8 mouse cellular contexts compared by ENCODE assay signal in the genomic region with DNA sequence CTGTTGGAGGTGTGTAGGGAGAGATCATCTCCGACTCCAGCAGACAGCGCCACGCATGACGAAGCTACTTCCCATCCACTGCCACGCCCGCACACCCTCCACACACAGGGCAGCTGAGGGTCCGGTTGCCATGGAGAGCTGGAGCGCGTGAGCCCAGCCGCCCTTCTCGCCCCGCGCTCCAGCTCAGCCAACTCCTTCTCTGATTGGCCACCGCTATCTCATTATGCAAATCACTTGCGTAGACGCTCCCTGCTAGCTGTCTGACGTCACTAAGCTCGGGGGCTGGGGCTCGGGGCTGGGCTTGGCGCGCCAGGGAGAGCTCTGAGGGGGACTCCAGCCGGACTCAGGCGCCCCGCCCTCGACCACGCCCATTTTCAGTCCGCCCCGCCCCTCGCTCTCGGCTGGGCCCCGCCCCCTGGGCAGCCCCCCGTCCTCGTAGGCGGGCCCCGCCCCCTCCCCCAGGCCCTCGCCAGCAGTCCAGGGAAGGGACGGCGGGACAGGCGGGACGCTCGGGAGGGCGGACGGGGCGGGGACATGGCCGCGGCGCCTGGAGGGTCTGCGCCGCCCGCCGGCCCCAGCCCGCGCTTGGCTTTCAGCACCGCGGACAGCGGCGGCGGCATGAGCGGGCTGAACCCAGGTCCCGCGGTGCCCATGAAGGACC. TPM values are rescaled to one million over a fixed set of nuclear protein-coding genes. Genes with fewer than 3 reads are reported as not detected.
DNase-seq lines count a peak whose midpoint lies in the region; ATAC-seq and TF ChIP-seq lines count a peak whose summit lies in the region.

A gene (plus strand): TSS at position 74 of the 661 bp plus-strand sequence.

- peaks cover 55% of the 10 kb centered on the region for H3K27me3 ChIP-seq in embryonic facial prominence, embryonic 10.5 days (replicated peaks; ENCODE audit: low read depth, poor library complexity, severe bottlenecking)
- H3K27me3 ChIP-seq in intestine, postnatal 0 days (replicated peaks; ENCODE audit: control insufficient read depth, insufficient read depth, low read length), result peaks cover 17% of the 10 kb centered on the region
- peaks cover 51% of the 10 kb centered on the region for H3K27me3 ChIP-seq in limb, embryonic 10.5 days (ENCODE audit: low read depth, poor library complexity, severe bottlenecking)
- peaks cover 51% of the 10 kb centered on the region for H3K27me3 ChIP-seq in midbrain, embryonic 12.5 days

- H3K36me3 ChIP-seq in embryonic facial prominence, embryonic 10.5 days (replicated peaks), result no peaks in the 10 kb centered on the region
- no peaks in the 10 kb centered on the region for H3K36me3 ChIP-seq in intestine, postnatal 0 days (ENCODE audit: control insufficient read depth, insufficient read depth)
- H3K36me3 ChIP-seq in limb, embryonic 10.5 days, result no peaks in the 10 kb centered on the region
- no peaks in the 10 kb centered on the region for H3K36me3 ChIP-seq in midbrain, embryonic 12.5 days

- H3K9ac ChIP-seq in intestine, postnatal 0 days (ENCODE audit: low read depth, low read length), result peak within 1 kb of the TSS; percentile 17; the same call in 1 of the 2 replicates
- peak within 1 kb of the TSS; percentile 59 for H3K9ac ChIP-seq in midbrain, embryonic 12.5 days (replicated peaks)

- H3K4me2 ChIP-seq in intestine, postnatal 0 days (replicated peaks; ENCODE audit: low read depth), result peak within 1 kb of the TSS; percentile 84
- peak within 1 kb of the TSS; percentile 71 for H3K4me2 ChIP-seq in midbrain, embryonic 12.5 days (replicated peaks)

- H3K27ac ChIP-seq in embryonic facial prominence, embryonic 10.5 days (replicated peaks), result peak within 1 kb of the TSS; percentile 62; the same call in 1 of the 2 replicates
- no peak within 1 kb of the TSS for H3K27ac ChIP-seq in intestine, postnatal 0 days (ENCODE audit: low read depth, low read length)
- H3K27ac ChIP-seq in limb, embryonic 10.5 days, result no peak within 1 kb of the TSS
- H3K27ac ChIP-seq in midbrain, embryonic 12.5 days (replicated peaks), result peak within 1 kb of the TSS; percentile 64

- peak within 1 kb of the TSS; percentile 53 for H3K4me3 ChIP-seq in embryonic facial prominence, embryonic 10.5 days
- peak within 1 kb of the TSS; percentile 42 for H3K4me3 ChIP-seq in intestine, postnatal 0 days (ENCODE audit: low read depth, low read length)
- peak within 1 kb of the TSS; percentile 49 for H3K4me3 ChIP-seq in limb, embryonic 10.5 days
- H3K4me3 ChIP-seq in midbrain, embryonic 12.5 days, result peak within 1 kb of the TSS; percentile 54

- 0 out of 2 replicates have a peak, but pooled peaks have one; percentile 3 for TF ChIP-seq CTCF in intestine, postnatal 0 days (IDR thresholded peaks at IDR 0.05; ENCODE audit: low read depth)

- H3K9me3 ChIP-seq in embryonic facial prominence, embryonic 10.5 days, result no peaks in the 10 kb centered on the region
- no peaks in the 10 kb centered on the region for H3K9me3 ChIP-seq in intestine, postnatal 0 days (ENCODE audit: control insufficient read depth)
- no peaks in the 10 kb centered on the region for H3K9me3 ChIP-seq in limb, embryonic 10.5 days (replicated peaks)
- no peaks in the 10 kb centered on the region for H3K9me3 ChIP-seq in midbrain, embryonic 12.5 days

- DNase-seq in adrenal gland, postnatal 25 days, result peak; percentile 90
- peak; percentile 100 for DNase-seq in embryonic facial prominence, embryonic 10.5 days (ENCODE audit: low spot score)
- peak; percentile 100 for DNase-seq in limb, embryonic 10.5 days (ENCODE audit: low spot score)
- peak; percentile 46 for DNase-seq in skeletal muscle tissue, adult 2 months (ENCODE audit: low read depth, low spot score)
- DNase-seq in adipocyte (ENCODE audit: low spot score), result no peak

- H3K4me1 ChIP-seq in embryonic facial prominence, embryonic 10.5 days, result peaks cover 17% of the 10 kb centered on the region
- 0 out of 2 replicates have a peak, but pooled peaks cover 5% of the 10 kb centered on the region for H3K4me1 ChIP-seq in intestine, postnatal 0 days (replicated peaks; ENCODE audit: control insufficient read depth, insufficient read depth, low read length)
- peaks cover 14% of the 10 kb centered on the region for H3K4me1 ChIP-seq in limb, embryonic 10.5 days
- peaks cover 13% of the 10 kb centered on the region for H3K4me1 ChIP-seq in midbrain, embryonic 12.5 days

- under 1% methylated on average over 61 of the region's 61 CpGs for WGBS in embryonic facial prominence, embryonic 10.5 days
- under 1% methylated on average over 42 of the region's 61 CpGs for WGBS in intestine, postnatal 0 days
- whole genome bisulfite sequencing in limb, embryonic 10.5 days, result under 1% methylated on average over 60 of the region's 61 CpGs
- WGBS in midbrain, embryonic 12.5 days, result under 1% methylated on average over 58 of the region's 61 CpGs

- peak; percentile 95 for ATAC-seq in granulocyte monocyte progenitor cell, adult 5-6 weeks (replicated peaks; ENCODE audit: poor library complexity, severe bottlenecking)
- ATAC-seq in intestine, postnatal 0 days, result peak; percentile 95
- peak; percentile 97 for ATAC-seq in midbrain, embryonic 12.5 days (ENCODE audit: low FRiP score, low read depth)

RNA-seq across cellular contexts. Expression of the gene that starts here (rescaled TPM):
- total RNA-seq in adrenal gland, postnatal 25 days (2021), result 4.0 and 5.3 TPM in 2 replicates
- polyA plus RNA-seq in embryonic facial prominence, embryonic 10.5 days (2016; fragmentation: Nextera tagmentation; extraction: Ambion mirVana), result 1.3 TPM in 2 replicates
- total RNA-seq in granulocyte monocyte progenitor cell, adult 5-6 weeks (2014; fragmentation: Nextera tagmentation), result not detected in 2 replicates
- total RNA-seq in granulocyte monocyte progenitor cell, adult 5-6 weeks (2017), result not detected in 2 replicates
- polyA plus RNA-seq in intestine, postnatal 0 days (2015; fragmentation: Nextera tagmentation; extraction: Ambion mirVana), result 2.2 and 2.3 TPM in 2 replicates
- polyA plus RNA-seq in limb, embryonic 10.5 days (2016; fragmentation: Nextera tagmentation; extraction: Ambion mirVana), result 0.15 TPM in 1 of 2 replicates, not detected in the other
- polyA plus RNA-seq in midbrain, embryonic 12.5 days (2016; fragmentation: Nextera tagmentation; extraction: Ambion mirVana), result 22.0 and 22.1 TPM in 2 replicates

Comparison
In these comparisons a context has a peak if more than half of its experiments do, and no peak if none do; other contexts are left out.
1. Peak in ATAC-seq in granulocyte monocyte progenitor cell, adult 5-6 weeks; RNA of the gene not detected or under 1 TPM.
2. Peak in DNase-seq and H3K4me3 ChIP-seq in limb, embryonic 10.5 days; RNA of the gene not detected or under 1 TPM.
3. H3K27ac ChIP-seq: peak in embryonic facial prominence, embryonic 10.5 days (single experiment) and midbrain, embryonic 12.5 days (single experiment); none in intestine, postnatal 0 days (single experiment) and limb, embryonic 10.5 days (single experiment).
4. Peak in every context shown above with its lines, with median percentiles within 50 percentile points of each other: H3K4me3 ChIP-seq and ATAC-seq.